Mouse (Mus musculus) neural tube, embryonic 12.5 days (tissue): ENCODE results near the gene Cdkn1c. TPM values are rescaled to one million over a fixed set of nuclear protein-coding genes. Genes with fewer than 3 reads are reported as not detected.

Experiments
- ATAC-seq: fragments of 200-750 bp; cut with Nextera tagmentation; 2 replicates; pipeline ENCODE4 v1.8.0; 2017; ENCODE audit warnings: low read depth, mild to moderate bottlenecking, moderate TSS enrichment, moderate library complexity; ENCODE audit not compliant: low FRiP score
- H3K27ac ChIP-seq: fragments of 300-500 bp; sonication (generic); 2 replicates; pipeline ENCODE4 v1.5.1; 2016
- H3K27me3 ChIP-seq: fragments of 300-500 bp; sonication (generic); replicated peaks from 2 replicates; pipeline ENCODE4 v1.6.1; 2016; ENCODE audit warnings: mild to moderate bottlenecking
- H3K36me3 ChIP-seq: fragments of 300-500 bp; sonication (generic); 2 replicates; pipeline ENCODE4 v1.6.1; 2016; ENCODE audit warnings: mild to moderate bottlenecking
- H3K4me1 ChIP-seq: fragments of 300-500 bp; sonication (generic); 2 replicates; pipeline ENCODE4 v1.6.1; 2016
- H3K4me2 ChIP-seq: fragments of 300-500 bp; sonication (generic); replicated peaks from 2 replicates; pipeline ENCODE4 v1.6.1; 2016; ENCODE audit warnings: mild to moderate bottlenecking
- H3K4me3 ChIP-seq: fragments of 300-500 bp; sonication (generic); 2 replicates; pipeline ENCODE4 v1.5.1; 2016
- H3K9ac ChIP-seq: fragments of 300-500 bp; sonication (generic); 2 replicates; pipeline ENCODE4 v1.6.1; 2016; ENCODE audit warnings: mild to moderate bottlenecking
- H3K9me3 ChIP-seq: fragments of 300-500 bp; sonication (generic); 2 replicates; pipeline ENCODE4 v1.6.1; 2016; ENCODE audit warnings: mild to moderate bottlenecking
- WGBS: fragments of 180-500 bp; shearing (Covaris S2); methylation state at CpG from one replicate; pipeline ENCODE4 v1.1.7; 2016; 5-methylcytosine and 5-hydroxymethylcytosine counted together
- polyA plus RNA-seq: library from polyadenylated mRNA; unstranded; fragments of >200 nt; fragmentation: Nextera tagmentation; extraction: Ambion mirVana; gene quantifications from 2 replicates; pipeline ENCODE4 v1.2.1, GENCODE M21; 2016

Gene Cdkn1c
- polyA plus RNA-seq, 1 experiment from 2014 or later = 1,332 TPM

DNA sequence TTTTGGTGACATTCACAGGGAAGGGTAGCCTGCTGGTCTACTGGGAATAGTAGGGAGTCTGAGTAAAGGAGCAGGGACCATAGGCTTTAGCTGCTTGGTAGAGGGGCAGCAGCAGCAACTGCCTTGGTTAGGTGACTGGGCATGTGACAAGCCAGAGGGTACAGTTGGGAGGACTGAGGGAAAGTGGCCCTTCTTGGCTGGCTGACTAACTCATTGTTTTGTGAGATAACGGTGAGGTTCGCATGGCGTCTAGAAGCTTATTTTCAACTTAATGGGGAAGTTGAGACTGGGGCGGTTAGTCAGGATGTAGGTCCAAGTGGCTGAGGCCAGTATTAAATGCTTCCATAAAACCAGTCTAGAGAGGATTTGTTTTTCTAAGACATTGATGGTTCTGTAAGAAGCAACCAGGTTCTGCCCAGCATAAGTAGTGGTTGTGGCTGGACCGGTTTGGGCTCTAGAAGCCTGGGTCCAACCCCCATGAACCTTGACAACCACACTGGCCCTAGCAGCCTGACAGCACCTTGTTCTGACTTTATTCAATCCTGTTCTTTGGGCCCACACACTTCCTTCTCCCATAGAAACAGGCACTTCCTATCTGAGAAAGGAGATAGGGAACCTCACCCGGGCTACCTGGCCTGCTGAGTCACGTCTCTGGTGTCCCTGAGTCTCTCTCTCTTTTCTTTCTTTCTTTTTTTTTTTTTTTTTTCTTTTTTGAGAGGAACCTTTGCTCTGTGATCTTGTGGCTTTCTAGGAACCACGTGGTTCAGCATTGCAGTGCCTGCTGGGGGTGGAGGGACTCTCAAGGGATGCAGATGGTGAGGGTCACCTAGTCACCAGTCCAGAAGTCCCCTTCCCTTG, 34.5 kb upstream of the Cdkn1c start:
- no peak overlapping the region for H3K27ac ChIP-seq
- no peak overlapping the region for H3K4me3 ChIP-seq
- no peaks in the 10 kb centered on the region for H3K36me3 ChIP-seq
- H3K4me2 ChIP-seq = no peak overlapping the region
- H3K4me1 ChIP-seq = no peaks in the 10 kb centered on the region
- no peak overlapping the region for H3K9ac ChIP-seq
- H3K27me3 ChIP-seq = peaks cover 5% of the 10 kb centered on the region
- 83% methylated on average over 8 of the region's 8 CpGs for WGBS
- no peak for ATAC-seq
- H3K9me3 ChIP-seq = no peaks in the 10 kb centered on the region

DNA sequence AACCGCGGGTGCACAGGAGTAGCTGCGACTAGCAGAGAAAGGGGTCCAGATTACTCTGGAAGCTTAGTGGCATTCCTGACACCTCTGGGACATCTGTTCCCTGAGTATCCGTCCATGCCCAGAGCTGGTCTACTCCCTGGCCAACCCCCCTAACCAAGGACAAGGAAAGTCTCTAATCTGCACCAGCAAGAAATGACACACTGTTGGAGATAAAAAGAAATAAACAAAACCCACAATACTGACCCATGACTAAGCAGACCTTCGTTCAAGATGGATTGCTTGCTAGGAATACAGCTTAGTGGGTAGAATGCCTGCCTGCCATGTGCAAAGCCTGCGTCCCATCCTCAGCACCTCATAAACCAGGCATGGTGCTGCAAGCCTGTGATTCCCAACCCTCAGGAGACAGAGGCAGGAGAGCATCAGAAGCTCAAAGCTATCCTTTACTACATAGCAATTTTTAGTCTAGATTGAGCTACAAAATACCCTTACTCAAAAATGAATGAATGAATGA, 32.8 kb upstream of the Cdkn1c start:
- no peak overlapping the region for H3K27ac ChIP-seq
- no peaks in the 10 kb centered on the region for H3K36me3 ChIP-seq
- H3K4me2 ChIP-seq = no peak overlapping the region
- no peak overlapping the region for H3K9ac ChIP-seq
- ATAC-seq = no peak
- no peaks in the 10 kb centered on the region; the same call in none of the 2 replicates for H3K27me3 ChIP-seq
- no peak overlapping the region for H3K4me3 ChIP-seq
- H3K9me3 ChIP-seq = no peaks in the 10 kb centered on the region
- H3K4me1 ChIP-seq = no peaks in the 10 kb centered on the region
- WGBS = 82% methylated on average over 6 of the region's 6 CpGs

DNA sequence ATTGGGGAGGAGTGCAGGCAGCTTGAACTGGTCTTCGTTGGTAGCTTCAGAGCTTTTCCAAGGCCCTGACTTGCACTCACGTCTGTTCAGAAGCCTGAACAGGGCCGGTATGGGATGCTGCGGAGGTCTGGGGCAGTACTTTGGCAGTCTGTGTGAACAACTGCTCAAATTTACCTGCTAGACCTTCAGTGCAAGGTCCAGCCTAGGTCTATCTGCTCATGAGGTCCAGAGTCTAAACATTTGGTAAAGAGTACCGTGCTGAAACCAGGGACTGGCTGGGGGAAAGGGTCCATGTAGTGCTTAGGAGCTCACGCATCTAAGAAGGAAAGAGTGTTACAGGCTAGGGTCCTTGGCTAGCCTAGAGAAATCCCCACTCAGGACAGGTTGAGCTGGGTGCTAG, 28.9 kb upstream of the Cdkn1c start:
- no peak overlapping the region for H3K27ac ChIP-seq
- ATAC-seq = no peak
- no peaks in the 10 kb centered on the region for H3K36me3 ChIP-seq
- H3K4me1 ChIP-seq = no peaks in the 10 kb centered on the region
- no peak overlapping the region for H3K4me3 ChIP-seq
- no peaks in the 10 kb centered on the region for H3K9me3 ChIP-seq
- WGBS = 78% methylated on average over 6 of the region's 6 CpGs
- no peak overlapping the region for H3K9ac ChIP-seq
- H3K27me3 ChIP-seq = peaks cover 3% of the 10 kb centered on the region
- H3K4me2 ChIP-seq = no peak overlapping the region

DNA sequence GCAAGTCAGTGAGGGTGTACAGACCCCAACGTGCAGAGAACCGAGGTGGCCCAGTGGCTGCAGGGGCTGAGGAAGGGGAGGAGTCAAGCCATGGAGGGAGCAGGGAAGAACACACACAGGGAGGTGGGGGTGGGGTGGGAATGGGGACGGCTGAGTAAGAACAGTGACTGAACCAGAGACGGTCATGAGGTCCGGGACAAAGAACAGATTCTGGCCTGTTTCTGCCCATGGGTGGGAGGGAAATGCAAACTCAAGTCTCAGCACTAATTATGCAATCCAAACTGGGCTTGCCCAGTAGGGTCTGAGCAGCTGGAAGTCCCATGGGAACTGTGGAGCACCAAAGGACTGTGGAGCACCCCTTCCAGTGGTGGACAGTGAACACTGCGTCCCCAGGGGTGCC, 21.7 kb upstream of the Cdkn1c start:
- Histone ChIP-seq H3K27me3 (peaks cover 7% of the 10 kb centered on the region), H3K27ac (no peak overlapping the region), H3K4me1 (peaks cover 5% of the 10 kb centered on the region; the same call in 1 of the 2 replicates), H3K4me2 (no peak overlapping the region), H3K36me3 (no peaks in the 10 kb centered on the region), H3K9ac (no peak overlapping the region), H3K4me3 (no peak overlapping the region), H3K9me3 (no peaks in the 10 kb centered on the region)
- WGBS = 15% methylated on average over 6 of the region's 6 CpGs
- no peak for ATAC-seq

DNA sequence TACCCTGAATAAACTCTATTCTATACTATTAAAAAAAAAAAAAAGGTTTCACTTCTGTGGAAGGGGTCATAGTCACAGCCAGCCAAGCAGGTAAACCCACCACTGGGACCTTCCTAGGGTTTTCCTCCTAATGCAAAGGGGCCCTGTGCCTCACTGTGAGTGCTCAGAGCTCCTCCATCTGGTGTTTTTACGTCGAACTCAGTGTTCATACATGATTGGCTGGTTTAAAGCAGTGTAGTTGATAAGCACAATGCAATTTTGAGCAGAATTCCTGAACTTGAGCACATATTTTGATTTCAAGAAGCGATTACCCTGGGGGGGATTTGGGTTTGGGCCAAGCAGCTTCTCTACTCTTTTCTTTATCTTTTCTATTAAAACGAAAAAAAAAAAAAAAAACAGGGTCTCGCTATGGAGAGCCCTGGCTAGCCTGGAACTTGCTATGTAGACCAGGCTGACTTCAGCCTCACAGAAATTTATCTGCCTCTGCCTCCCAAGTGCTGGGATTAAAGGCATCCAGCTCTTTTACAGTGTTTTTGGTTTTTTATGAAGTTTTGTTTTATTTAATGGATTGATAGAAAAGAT, 21.0 kb upstream of the Cdkn1c start:
- 57% methylated on average over 5 of the region's 5 CpGs for WGBS
- Histone ChIP-seq H3K4me1 (peaks cover 5% of the 10 kb centered on the region; the same call in 1 of the 2 replicates), H3K27ac (no peak overlapping the region), H3K27me3 (peaks cover 7% of the 10 kb centered on the region), H3K4me3 (no peak overlapping the region), H3K9ac (no peak overlapping the region), H3K4me2 (no peak overlapping the region), H3K9me3 (no peaks in the 10 kb centered on the region), H3K36me3 (no peaks in the 10 kb centered on the region)
- ATAC-seq = no peak

DNA sequence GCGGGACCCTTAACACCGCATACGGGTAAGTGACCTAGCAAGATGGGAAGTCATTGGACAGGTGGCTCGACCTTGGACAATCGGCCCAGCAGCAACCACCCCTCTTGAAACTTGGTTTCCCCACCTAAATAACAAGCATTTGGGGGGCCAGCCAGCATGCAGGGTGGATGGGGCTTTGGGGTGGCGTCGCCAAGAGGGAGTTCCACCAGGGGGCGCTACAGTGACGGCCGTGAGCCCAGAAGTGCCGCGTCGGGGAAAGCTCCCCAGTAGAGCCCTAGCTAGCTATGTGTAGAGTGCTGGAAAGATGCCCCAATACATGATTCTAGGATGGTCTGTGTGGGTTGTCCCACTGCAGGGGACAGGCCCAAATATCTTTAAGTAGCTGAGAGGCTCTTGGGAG, 19.6 kb upstream of the Cdkn1c start:
- no peak overlapping the region for H3K4me3 ChIP-seq
- ATAC-seq = no peak
- H3K4me1 ChIP-seq = peaks cover 5% of the 10 kb centered on the region; the same call in 1 of the 2 replicates
- no peak overlapping the region for H3K9ac ChIP-seq
- peaks cover 4% of the 10 kb centered on the region for H3K27me3 ChIP-seq
- no peaks in the 10 kb centered on the region for H3K9me3 ChIP-seq
- H3K4me2 ChIP-seq = no peak overlapping the region
- H3K36me3 ChIP-seq = no peaks in the 10 kb centered on the region
- no peak overlapping the region for H3K27ac ChIP-seq
- 29% methylated on average over 13 of the region's 13 CpGs for WGBS

DNA sequence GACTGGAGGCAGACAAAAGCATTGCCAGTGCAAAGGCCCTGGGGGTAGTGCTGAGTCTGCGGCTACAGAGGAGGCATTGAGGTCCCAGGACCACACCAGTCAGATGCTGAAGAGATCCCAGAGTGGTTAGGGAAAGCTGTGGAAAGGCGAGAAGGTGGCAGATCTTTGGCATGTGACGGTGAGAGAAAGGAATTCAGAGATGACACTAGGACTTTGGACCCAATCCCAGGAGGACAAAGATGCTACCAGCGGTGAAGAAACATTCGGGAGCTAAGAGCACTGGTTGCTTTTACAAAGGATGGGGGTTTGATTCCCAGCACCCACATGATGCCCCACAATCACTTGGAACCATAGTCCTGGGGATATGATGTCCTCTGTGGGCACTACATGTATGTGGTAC, 16.9 kb upstream of the Cdkn1c start:
- no peak for ATAC-seq
- H3K9me3 ChIP-seq = no peaks in the 10 kb centered on the region
- no peak overlapping the region for H3K4me3 ChIP-seq
- no peak overlapping the region for H3K4me2 ChIP-seq
- no peaks in the 10 kb centered on the region for H3K27me3 ChIP-seq
- H3K4me1 ChIP-seq = peaks cover 4% of the 10 kb centered on the region; the same call in 1 of the 2 replicates
- 91% methylated on average over 5 of the region's 5 CpGs for WGBS
- H3K27ac ChIP-seq = no peak overlapping the region
- H3K9ac ChIP-seq = no peak overlapping the region
- H3K36me3 ChIP-seq = no peaks in the 10 kb centered on the region

DNA sequence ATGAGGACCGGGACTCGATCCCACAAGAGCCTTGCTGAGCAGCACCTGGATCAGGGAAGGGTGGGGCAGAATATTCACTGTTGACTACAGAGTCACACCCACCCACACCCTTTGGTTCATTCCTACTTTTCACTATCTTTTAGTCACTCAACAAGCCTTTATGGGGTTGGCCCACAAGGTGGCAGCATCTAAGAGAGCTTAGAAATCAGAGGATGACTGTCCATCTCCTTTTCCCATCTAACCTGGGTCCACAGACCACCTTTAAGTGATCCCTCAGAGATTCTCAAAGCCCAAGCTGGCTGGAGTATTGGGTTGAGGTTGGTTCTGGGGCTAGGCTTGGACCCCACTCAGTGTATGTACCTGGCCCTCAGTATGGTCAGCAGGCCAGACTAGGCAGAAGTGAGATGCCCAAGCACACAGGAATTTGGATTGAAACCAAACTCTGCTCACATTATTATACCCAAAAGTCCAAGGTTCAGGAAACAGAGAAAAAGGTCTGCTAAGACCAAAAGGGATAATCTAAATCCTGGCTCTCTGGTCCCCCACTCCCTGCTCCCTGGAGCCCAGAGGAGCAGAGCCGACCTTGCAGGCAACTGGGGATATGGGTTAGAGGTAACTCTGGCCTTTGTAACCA, 16.0 kb upstream of the Cdkn1c start:
- Histone ChIP-seq H3K4me3 (no peak overlapping the region), H3K4me1 (no peaks in the 10 kb centered on the region), H3K4me2 (no peak overlapping the region), H3K9ac (no peak overlapping the region), H3K36me3 (no peaks in the 10 kb centered on the region), H3K27ac (no peak overlapping the region), H3K9me3 (no peaks in the 10 kb centered on the region), H3K27me3 (no peaks in the 10 kb centered on the region)
- 89% methylated on average over 3 of the region's 3 CpGs for WGBS
- no peak for ATAC-seq

DNA sequence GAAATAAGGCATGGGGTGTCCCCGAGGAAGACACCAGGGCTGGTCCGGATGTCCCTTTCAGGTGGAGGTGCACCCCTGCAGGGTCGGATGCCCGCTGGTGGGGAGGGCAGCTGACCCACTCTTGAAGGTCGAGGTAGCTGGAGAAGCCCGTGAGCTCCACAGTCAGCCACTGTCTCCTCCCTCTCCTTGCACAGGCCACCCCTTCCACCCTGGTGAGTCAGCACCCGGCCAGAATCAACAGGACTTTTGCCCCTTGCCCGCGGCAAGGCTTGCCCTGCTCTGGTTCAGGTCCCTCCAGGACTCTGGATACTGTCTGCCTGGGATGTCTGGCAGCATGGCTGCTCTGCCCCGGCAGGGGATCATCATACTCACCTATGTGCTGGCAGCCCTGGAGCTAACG, 15.0 kb upstream of the Cdkn1c start:
- Histone ChIP-seq H3K4me3 (no peak overlapping the region), H3K4me2 (no peak overlapping the region), H3K36me3 (no peaks in the 10 kb centered on the region), H3K9me3 (no peaks in the 10 kb centered on the region), H3K9ac (no peak overlapping the region), H3K4me1 (no peaks in the 10 kb centered on the region), H3K27ac (no peak overlapping the region), H3K27me3 (no peaks in the 10 kb centered on the region)
- whole genome bisulfite sequencing = 77% methylated on average over 11 of the region's 11 CpGs
- ATAC-seq = no peak

DNA sequence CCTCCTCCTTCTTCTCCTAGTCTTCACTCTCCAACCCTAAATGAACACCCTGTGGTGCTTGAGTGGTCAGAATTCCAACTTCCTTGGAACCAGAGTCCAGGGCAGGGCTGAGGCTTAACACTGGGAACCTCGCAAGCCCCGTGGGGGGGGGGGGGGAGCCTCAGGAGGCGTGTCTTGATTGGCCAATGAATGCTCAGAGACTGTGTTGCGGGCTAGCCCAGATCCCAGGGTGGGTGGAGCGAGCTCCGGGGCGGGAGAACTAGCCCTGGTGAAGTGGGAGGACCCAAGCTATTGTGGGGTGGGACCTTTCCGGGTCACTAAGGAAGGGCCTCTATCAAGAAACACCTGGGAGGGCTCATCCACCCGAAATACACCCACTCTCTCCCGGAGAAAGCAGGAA, 14.0 kb upstream of the Cdkn1c start:
- no peak overlapping the region for H3K9ac ChIP-seq

DNA sequence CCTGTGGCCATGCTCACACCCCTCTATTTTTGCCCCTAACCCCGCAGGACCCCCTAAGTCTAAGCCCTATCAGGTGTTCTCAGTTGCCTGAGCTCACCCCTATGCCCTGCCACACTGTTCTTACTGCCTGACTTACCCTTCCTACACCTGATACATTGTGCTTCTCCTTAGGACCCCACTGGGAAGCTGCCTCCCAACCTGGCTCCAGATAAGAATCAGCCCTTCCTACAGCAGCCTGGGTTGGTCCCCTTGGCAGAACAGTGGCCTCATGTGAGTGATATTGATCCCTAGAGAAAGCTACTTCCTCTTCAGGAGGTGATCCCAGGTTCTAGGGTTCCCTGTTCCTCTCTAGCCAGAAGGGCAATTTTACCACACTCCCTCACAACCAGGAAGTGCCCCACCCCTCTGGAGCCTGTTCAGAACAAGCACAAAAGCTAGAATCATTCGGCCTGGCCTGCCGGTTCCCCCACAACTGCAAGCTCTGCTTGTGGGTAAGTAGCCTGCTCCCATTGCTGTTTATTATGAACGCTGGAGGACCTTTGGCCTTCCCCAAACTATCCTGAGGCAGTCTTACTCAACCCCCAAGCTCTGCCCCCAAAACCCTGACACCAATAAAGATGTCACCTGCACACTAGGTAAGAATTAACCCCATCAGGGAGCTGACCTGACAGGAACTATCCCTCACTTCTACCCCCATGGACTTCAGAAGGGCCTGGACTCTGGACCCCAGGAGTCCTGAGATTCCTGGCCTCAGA, 12.7 kb upstream of the Cdkn1c start, which contains the start of gene Slc22a18:
TSS of gene Slc22a18 (plus strand) at position 390 of the 755 bp plus-strand sequence.
- H3K9ac ChIP-seq = no peak within 1 kb of the TSS
- no peak within 1 kb of the TSS for H3K4me2 ChIP-seq
- no peaks in the 10 kb centered on the region for H3K27me3 ChIP-seq
- WGBS = 45% methylated on average over 4 of the region's 4 CpGs
- H3K27ac ChIP-seq = no peak within 1 kb of the TSS
- no peaks in the 10 kb centered on the region for H3K9me3 ChIP-seq
- no peak for ATAC-seq
- H3K36me3 ChIP-seq = no peaks in the 10 kb centered on the region
- H3K4me3 ChIP-seq = no peak within 1 kb of the TSS
- H3K4me1 ChIP-seq = no peaks in the 10 kb centered on the region

More for the DNA sequence above, 14.0 kb upstream of the Cdkn1c start:
- H3K4me3 ChIP-seq = no peak overlapping the region
- WGBS = 23% methylated on average over 10 of the region's 10 CpGs
- H3K27ac ChIP-seq = no peak overlapping the region
- no peaks in the 10 kb centered on the region for H3K36me3 ChIP-seq
- no peaks in the 10 kb centered on the region for H3K9me3 ChIP-seq
- H3K4me2 ChIP-seq = no peak overlapping the region
- no peaks in the 10 kb centered on the region for H3K4me1 ChIP-seq
- H3K27me3 ChIP-seq = no peaks in the 10 kb centered on the region
- no peak for ATAC-seq

DNA sequence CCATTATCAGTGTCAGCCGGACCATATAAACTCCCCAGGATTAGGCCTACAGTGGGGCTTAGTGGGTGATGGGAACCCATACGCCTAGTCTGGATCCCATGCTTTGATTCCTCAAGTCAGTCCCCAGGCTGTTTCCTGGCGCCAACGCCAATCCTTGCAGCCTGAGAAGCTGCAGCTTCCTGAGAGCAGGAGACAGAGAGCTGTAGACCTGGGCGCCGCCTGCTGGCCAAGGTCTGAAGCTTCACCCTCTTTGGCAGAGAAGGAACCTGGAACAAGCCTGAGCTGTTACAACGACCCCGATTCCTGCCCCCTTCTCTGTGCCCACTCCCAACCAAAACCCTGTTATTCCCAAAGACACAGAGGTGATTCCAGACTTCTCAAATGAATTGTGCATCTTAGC, 9.1 kb upstream of the Cdkn1c start:
- H3K4me2 ChIP-seq = no peak overlapping the region
- no peaks in the 10 kb centered on the region for H3K9me3 ChIP-seq
- no peak overlapping the region for H3K4me3 ChIP-seq
- ATAC-seq = no peak
- 19% methylated on average over 8 of the region's 8 CpGs for WGBS
- H3K27ac ChIP-seq = no peak overlapping the region
- no peak overlapping the region for H3K9ac ChIP-seq
- peaks cover 6% of the 10 kb centered on the region; the same call in 1 of the 2 replicates for H3K27me3 ChIP-seq
- no peaks in the 10 kb centered on the region for H3K36me3 ChIP-seq
- peaks cover 14% of the 10 kb centered on the region for H3K4me1 ChIP-seq
